Mouse (Mus musculus) heart, postnatal 0 days (tissue): Measurements from ENCODE around the gene Il17f. TPM values are rescaled to one million over a fixed set of nuclear protein-coding genes. Genes with fewer than 3 reads are reported as not detected.

Experiments used
- ATAC-seq: fragments of 200-750 bp; cut with Nextera tagmentation; 2 replicates; pipeline ENCODE4 v1.8.0; 2017; ENCODE audit warnings: low read depth, moderate number of reproducible peaks, moderate library complexity; ENCODE audit not compliant: insufficient read depth
- DNase-seq: peaks from one replicate; pipeline ENCODE4 v3.0.0-alpha.2; 2016; ENCODE audit warnings: low spot score
- H3K27ac ChIP-seq: fragments of 300-500 bp; sonication (generic); 2 replicates; pipeline ENCODE4 v1.5.1; 2014; ENCODE audit warnings: low read depth, mild to moderate bottlenecking
- H3K27me3 ChIP-seq: fragments of 300-500 bp; sonication (generic); 2 replicates; pipeline ENCODE4 v1.6.1; 2014; ENCODE audit warnings: low read length, mixed read lengths; ENCODE audit not compliant: control insufficient read depth, insufficient read depth
- H3K36me3 ChIP-seq: fragments of 300-500 bp; sonication (generic); replicated peaks from 2 replicates; pipeline ENCODE4 v1.6.1; 2014; ENCODE audit warnings: low read length, mixed read lengths; ENCODE audit not compliant: control insufficient read depth, insufficient read depth
- H3K4me1 ChIP-seq: fragments of 300-500 bp; sonication (generic); 2 replicates; pipeline ENCODE4 v1.6.1; 2014; ENCODE audit warnings: antibody characterized with exemption; ENCODE audit not compliant: control insufficient read depth, insufficient read depth
- H3K4me2 ChIP-seq: fragments of 300-500 bp; sonication (generic); 2 replicates; pipeline ENCODE4 v1.6.1; 2014; ENCODE audit warnings: low read depth, mild to moderate bottlenecking, low read length, moderate library complexity
- H3K4me3 ChIP-seq: fragments of 300-500 bp; sonication (generic); 2 replicates; pipeline ENCODE4 v1.5.1; 2014; ENCODE audit warnings: low read depth, low read length
- H3K9ac ChIP-seq: fragments of 300-500 bp; sonication (generic); replicated peaks from 2 replicates; pipeline ENCODE4 v1.6.1; 2014; ENCODE audit warnings: low read depth, low read length, mixed read lengths
- H3K9me3 ChIP-seq: fragments of 300-500 bp; sonication (generic); replicated peaks from 2 replicates; pipeline ENCODE4 v1.6.1; 2016; ENCODE audit warnings: low read length; ENCODE audit not compliant: control insufficient read depth
- CTCF ChIP-seq: IDR thresholded peaks from 2 replicates; pipeline ENCODE4 v1.5.1; 2016; ENCODE audit warnings: antibody characterized with exemption, control low read depth, low read depth
- EP300 ChIP-seq: IDR thresholded peaks from 2 replicates; pipeline ENCODE4 v1.6.1; 2016; ENCODE audit warnings: antibody characterized with exemption, low read depth
- WGBS: fragments of 180-500 bp; shearing (Covaris S2); extraction: QIAGEN DNeasy Blood & Tissue Kit; methylation state at CpG from one replicate; pipeline ENCODE4 v1.1.7; 2014; 5-methylcytosine and 5-hydroxymethylcytosine counted together
- polyA plus RNA-seq: library from polyadenylated mRNA; unstranded; fragments of >200 nt; fragmentation: Nextera tagmentation; extraction: Ambion mirVana; gene quantifications from 2 replicates; pipeline ENCODE4 v1.2.1, GENCODE M21; 2015
- total RNA-seq: library from RNA; depleted of rRNA; stranded (reverse); fragments of >200 nt; gene quantifications from 2 replicates; pipeline ENCODE4 v1.2.3, GENCODE M21; 2014; ENCODE audit warnings: low replicate concordance; rRNA removed

Il17f gene
- total and polyA plus RNA-seq, 2 experiments from 2014 or later: not detected

DNA sequence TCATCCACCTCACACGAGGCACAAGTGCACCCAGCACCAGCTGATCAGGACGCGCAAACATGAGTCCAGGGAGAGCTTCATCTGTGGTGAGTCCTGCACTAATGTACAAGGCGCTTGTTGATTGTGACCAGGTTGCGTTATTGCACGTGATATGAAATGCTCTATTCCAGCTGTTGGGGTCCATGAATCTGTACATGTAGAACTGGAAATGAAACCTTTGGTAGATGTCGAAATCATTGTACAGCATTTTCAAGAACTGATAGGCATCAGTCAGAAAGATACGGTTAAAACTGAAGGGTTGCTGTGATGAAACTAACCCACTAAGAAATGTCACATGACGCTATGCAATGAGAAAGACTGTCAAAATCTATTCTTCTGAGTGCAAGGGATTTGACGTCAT is 59.5 kb downstream of the Il17f start, which contains the start of gene Il17a:
Il17a (plus strand) TSS at position 3 of the 400 bp plus-strand sequence.
- H3K27me3 ChIP-seq: no peaks in the 10 kb centered on the region
- H3K9me3 ChIP-seq: no peaks in the 10 kb centered on the region
- no peaks in the 10 kb centered on the region for H3K4me1 ChIP-seq
- no peaks in the 10 kb centered on the region for H3K36me3 ChIP-seq
- DNase-seq (no peak), ATAC-seq (no peak)
- H3K9ac ChIP-seq: no peak within 1 kb of the TSS
- H3K4me2 ChIP-seq: no peak within 1 kb of the TSS
- no peak within 1 kb of the TSS for H3K27ac ChIP-seq
- no peak for TF ChIP-seq EP300
- no peak for TF ChIP-seq CTCF
- no peak within 1 kb of the TSS for H3K4me3 ChIP-seq
- 81% methylated on average over 10 of the region's 10 CpGs for WGBS

Other genes starting within 250 kb of the Il17f start
- gene Pkhd1, start 172.6 kb downstream of the Il17f start, total RNA-seq: 0.38 TPM in 1 of 2 replicates, not detected in the other
- gene Pkhd1, start 172.6 kb downstream of the Il17f start, polyA plus RNA-seq: not detected in 2 replicates
- gene Il17a, start 59.7 kb downstream of the Il17f start, total RNA-seq: not detected in 2 replicates
- gene Il17a, start 59.7 kb downstream of the Il17f start, polyA plus RNA-seq: not detected in 2 replicates
- gene Mcm3, start 29.7 kb upstream of the Il17f start, total RNA-seq: 31.2 and 36.5 TPM in 2 replicates
- gene Mcm3, start 29.7 kb upstream of the Il17f start, polyA plus RNA-seq: 26.2 and 29.1 TPM in 2 replicates
- gene Paqr8, start 100.0 kb upstream of the Il17f start, total RNA-seq: 8.7 and 9.6 TPM in 2 replicates
- gene Paqr8, start 100.0 kb upstream of the Il17f start, polyA plus RNA-seq: 0.97 and 1.1 TPM in 2 replicates
- 0.27 TPM in 1 of 2 replicates, not detected in the other for gene Efhc1, start 161.0 kb upstream of the Il17f start, total RNA-seq
- 0.64 and 1.4 TPM in 2 replicates for gene Efhc1, start 161.0 kb upstream of the Il17f start, polyA plus RNA-seq